Mouse (Mus musculus): Measurements from ENCODE around the gene Dzip3. TPM values are rescaled to one million over a fixed set of nuclear protein-coding genes. Genes with fewer than 3 reads are reported as not detected.

The Dzip3 gene
- total RNA-seq (2015; ENCODE audit: low replicate concordance) (6.1 and 11.5 TPM in 2 replicates), total RNA-seq (2017; ENCODE audit: low replicate concordance) (13.8 and 14.9 TPM in 2 replicates)

DNA sequence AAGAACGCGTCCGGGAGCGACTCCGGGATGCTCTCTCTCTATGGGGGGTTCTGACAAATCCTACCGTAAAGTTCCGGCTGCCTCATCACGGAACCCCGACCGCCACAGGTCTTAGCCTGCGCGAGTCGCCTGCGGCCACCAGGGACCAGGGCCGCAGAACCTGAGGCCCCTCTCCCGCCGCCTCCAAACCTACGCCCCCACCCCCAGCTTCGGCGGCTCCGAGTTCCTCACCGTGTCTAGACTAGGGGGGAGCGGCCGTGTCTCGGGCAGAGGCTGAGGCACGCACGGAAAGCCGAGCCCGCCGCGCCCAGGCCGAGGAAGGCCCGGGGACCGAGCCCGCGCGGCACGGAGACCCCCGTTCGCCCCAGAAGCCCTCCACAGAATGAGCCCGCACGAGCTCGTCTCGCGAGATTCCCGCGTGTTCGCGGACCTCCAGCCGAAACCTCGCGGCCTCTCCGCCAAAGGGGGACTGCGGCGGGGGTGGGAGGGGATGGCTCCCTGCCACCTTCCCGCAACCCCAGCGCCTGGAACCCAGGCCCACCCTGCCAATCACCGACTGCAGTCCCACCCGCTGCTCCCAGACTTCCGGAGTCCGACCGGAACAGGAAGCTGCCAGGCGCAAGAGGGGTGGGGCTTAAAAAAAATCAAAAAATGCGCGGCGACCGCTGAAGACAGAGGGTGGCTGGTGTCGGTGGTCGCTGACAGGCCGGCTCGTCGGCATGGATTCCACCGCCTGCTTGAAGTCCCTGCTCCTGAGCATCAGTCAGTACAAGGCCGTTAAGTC lies at the start of gene Dzip3, which contains the start of gene Cip2a:
TSS of gene Dzip3 (minus strand) at position 607 of the 784 bp plus-strand sequence.
TSS of gene Cip2a (plus strand) at position 627 of the 784 bp plus-strand sequence.
- peak; percentile 89 for ATAC-seq (replicated peaks; ENCODE audit: low FRiP score, poor library complexity, severe bottlenecking)

DNA sequence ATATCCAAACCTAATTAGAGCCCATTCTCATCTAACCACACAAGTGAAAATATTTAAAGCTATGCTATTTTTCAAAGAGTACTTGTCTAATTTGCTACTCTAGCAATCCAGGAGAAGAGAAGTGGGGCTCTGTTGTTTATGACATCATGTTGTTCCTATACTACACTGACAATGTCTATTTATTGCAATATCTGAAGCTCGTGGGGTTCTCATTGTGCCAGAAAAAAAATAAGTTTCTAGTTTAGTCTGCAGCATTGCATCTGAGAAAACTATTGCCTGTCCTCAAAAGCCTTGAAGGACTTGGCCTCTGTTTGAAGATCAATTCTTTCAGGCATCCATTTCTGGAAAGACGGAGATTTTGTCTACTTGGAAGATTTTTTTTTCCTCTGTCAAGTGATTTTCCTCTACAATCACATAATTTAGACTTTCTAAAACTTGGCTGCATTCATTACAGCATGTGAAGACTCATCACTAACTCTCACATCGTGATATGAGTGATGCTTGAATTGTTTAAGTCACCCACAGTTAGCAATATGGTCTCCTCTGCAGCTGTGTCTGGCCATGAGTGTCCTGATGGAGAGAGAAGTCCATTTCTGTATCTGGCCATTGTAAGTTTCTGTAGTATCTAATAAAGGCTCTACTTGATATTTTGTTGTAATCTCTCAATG lies 46.7 kb upstream of the Dzip3 start:
- no peak for ATAC-seq (replicated peaks; ENCODE audit: low FRiP score, poor library complexity, severe bottlenecking)

DNA sequence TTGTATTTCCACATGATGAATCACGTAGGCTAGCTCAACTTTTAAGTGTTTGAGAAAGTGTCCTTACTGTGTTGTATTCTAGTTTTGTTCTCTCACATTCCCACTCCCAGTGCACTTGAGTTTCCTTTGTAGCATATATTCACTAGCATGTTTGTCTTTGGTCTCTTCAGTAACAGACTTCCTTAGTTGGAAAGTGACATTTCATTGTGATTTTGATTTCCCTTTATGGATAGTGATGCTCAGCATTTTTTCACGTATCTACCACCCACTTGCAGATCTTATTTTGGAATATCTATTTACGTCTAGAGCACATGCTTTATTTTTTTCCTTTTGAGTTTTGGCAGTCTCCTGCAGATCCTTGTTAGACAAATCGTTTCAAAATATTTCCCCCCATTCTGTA lies 43.8 kb upstream of the Dzip3 start:
- no peak for ATAC-seq (replicated peaks; ENCODE audit: low FRiP score, poor library complexity, severe bottlenecking)

DNA sequence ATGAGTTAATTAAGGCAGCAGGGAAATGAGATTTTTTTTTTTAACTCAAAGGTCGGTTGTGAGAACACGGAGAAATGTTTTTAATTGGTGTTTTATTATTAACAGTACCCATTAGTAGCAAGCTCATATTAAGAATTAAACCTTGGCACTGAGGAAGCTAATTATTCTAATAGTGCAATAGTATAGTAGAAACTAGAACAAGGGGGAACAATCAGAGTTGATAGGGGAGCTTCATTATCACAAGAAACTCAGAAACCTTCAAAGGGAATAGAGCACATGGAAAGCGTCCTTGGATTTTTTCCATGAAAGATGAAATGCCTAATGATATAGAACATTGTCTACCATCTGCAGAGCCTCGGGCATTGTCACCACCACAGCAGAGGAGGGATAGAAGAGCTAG lies 41.9 kb upstream of the Dzip3 start:
- ATAC-seq (replicated peaks; ENCODE audit: low FRiP score, poor library complexity, severe bottlenecking): no peak

DNA sequence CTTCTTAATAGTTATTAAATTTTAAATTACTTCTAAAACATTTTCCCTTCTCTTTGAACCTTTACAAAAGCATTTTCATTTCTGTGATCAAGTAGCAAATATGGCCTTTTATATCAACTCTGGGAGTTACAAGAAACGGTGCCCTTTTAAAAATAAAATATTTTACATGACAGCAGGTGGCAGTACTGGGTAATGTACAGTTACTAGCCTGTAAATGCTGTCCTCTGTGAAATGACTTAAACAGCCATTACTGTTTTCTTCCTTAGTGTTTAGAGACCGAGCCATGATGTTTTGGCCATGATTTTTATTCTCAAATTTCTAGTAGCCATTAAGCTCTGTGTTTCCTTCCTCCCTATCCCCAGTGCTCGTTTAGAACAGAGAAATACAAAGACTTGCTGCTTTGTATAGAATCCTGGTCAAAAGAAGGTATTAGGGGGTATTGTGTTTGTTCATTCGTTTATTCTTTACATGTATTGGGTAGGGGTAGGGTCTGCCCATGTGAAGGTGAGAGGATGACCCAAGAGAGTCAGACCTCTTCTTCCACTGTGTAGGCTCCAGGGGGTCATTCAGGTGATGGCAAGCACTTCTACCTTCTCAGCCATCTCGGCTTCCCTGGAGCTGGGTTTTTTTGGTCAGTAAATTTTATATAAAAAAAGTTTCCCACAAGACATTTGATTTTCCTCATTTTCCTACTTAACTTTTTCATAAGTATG lies 22.8 kb upstream of the Dzip3 start:
- ATAC-seq (replicated peaks; ENCODE audit: low FRiP score, poor library complexity, severe bottlenecking): no peak

DNA sequence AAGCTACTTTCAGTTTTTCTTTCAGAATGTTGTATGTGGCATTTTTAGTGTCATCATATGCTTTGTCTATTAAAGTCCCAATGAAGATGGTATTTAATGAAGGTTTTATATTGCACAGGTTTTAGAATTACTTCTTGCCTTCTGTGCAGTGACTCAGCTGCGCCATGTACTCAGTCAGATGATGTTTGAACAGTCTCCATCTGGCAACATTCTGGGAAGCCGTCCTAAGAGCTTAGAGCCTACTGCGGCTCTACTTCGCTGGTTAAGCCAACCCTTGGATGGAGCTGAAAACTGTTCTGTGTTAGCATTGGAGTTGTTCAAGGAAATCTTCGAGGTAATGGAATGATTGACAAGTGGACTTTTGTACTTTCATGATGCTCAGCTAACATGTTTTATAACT lies 10.2 kb upstream of the Dzip3 start:
- ATAC-seq (replicated peaks; ENCODE audit: low FRiP score, poor library complexity, severe bottlenecking): no peak

DNA sequence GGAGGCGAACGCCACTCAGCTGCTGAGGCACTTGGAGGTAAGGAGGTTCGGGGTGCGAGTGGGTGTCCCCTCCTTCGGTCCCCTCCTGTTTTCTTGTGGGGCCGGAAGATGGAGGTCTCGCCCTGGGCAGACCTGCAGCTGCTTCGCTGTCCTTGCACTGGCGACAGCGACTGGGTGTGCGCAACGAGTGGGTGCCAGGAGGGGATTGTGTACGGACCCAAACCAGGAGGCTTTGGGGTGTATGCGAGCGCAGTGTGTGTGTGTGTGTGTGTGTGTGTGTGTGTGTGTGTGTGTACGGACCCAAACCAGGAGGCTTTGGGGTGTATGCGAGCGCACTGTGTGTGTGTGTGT lies 353 bp upstream of the Dzip3 start:
- ATAC-seq (replicated peaks; ENCODE audit: low FRiP score, poor library complexity, severe bottlenecking): peak; percentile 60

DNA sequence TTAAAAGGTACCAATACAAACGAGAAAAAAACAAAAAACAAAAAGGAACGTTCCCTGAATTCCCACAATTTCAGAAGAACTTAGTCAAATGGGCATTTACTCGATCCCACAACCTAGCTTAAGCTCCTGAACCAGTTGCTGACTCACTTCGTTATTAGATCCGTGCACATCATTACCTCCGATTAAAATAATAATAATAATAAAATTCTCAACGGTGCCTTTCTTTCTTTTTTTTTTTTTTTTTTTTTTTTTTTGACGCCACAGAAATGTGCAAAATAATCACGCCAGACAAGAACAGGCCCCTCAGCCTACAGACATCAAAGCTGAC lies 770 bp downstream of the Dzip3 start:
- no peak; the same call in 1 of the 2 replicates for ATAC-seq (replicated peaks; ENCODE audit: low FRiP score, poor library complexity, severe bottlenecking)

DNA sequence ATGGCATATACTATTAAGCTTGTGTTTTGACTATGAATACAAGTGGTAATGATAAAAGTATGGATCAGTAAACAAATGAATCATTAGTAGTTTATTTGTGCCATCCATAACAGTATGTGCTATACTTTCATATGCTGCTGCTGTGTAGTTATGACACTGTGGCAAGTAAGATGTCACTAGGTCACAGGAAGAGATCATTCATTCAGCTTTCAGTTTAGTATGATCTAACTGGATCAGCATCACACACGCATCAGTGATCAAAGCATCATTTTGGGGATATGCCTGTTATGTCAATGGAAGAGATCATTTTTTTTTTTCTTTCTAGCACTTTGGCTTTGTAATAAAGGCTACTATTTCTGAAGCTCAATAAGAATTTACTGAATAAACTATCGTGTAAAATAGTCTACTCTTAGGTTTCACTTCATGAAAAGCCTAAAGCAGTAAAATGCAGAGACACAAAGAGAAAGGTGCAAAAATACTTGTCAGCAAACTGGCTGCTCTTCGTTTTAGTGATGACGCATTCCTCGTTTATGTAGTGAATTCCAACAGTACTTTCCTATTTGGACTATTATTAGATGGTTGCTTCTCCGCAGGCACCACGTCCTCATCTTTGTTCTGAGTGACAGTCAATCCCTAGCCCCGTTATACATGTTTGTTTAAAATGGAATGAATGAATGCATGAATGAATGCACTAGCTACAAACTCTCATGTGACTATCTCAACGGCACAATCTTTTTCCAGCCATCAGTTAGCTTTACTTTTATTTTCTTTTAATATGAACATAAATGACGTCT lies 1.3 kb downstream of the Dzip3 start:
- ATAC-seq (replicated peaks; ENCODE audit: low FRiP score, poor library complexity, severe bottlenecking): no peak

DNA sequence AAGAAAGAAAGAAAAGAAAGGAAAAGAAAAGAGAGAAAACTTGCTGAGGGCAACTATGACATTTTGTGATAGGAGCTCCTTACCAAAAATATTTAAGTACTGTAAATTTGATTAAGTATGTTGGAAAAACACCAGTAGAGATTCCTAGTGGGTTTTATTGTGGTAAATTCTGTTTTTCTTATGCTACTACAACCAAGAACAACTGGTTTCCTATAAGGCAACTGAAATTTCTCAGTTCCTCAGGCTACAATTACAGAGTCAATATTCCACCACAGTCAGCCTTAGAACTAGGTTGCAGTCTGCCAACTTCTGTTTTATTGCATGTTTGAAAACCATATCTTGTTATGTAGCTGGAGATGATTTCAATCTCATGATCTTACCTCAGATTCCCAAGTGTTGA lies 4.3 kb downstream of the Dzip3 start:
- no peak for ATAC-seq (replicated peaks; ENCODE audit: low FRiP score, poor library complexity, severe bottlenecking)

DNA sequence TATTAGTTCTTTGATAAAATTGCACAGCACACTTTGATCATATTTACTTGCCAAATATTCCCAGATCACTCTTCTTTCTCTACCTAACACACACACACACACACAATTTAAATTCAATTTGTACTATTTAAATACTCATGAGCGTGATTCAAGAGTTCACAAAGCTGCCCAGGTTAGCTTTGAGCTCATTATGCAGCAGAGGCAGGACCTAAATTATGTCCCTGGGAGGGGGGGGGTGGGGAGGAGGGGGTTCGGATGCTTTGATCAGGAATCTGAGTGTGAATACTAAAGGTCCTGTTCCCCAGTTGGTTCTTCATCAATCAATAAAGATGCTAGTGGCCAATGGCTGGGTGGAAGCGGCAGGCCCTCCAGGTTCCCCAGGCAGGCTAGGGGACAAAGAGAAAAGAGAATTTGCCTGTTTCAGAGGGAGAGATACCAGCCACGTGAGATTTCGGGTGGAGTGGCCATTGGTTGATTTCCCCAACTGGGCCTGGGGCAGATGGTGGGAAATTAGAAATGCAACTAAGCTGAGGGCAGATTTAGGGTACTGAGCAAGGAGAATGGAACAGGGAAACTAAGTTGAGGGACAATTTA lies 8.8 kb downstream of the Dzip3 start:
- ATAC-seq (replicated peaks; ENCODE audit: low FRiP score, poor library complexity, severe bottlenecking): no peak

DNA sequence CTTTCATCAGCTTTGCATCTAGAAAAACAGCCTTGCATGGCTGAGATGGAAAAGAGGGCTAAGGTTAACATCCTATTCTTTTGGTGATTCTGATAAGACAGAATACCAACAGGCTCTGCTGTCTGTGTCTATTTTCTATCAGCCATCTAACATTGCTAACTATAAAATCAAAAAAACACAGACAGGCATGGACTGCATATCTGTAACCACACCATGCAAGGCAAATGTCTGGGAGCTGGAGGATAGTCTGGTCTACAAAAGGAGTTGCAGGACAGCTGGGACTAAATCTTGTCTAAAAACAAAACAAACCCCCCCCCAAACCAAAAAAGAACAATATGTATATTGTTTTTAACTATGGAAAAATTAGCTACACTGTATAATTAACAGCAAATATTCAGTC lies 14.0 kb downstream of the Dzip3 start:
- no peak for ATAC-seq (replicated peaks; ENCODE audit: low FRiP score, poor library complexity, severe bottlenecking)

DNA sequence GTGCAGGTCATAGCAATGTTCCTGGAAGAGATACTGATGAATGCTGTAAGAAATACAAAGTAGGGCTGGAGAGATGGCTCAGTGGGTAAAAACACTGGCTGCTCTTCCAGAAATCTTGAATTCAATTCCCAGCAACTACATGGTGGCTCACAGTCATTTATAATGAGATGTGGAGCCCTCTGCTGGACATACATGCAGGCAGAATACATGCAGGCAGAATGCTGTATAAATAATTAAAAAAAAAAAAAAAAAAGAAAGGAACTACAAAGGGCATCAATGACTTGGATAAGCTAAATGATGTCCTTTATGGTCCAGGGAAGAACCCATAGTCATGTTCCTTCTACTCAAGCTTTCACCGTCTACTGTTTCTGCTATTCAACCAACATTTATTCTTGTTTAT lies 20.4 kb downstream of the Dzip3 start:
- no peak for ATAC-seq (replicated peaks; ENCODE audit: low FRiP score, poor library complexity, severe bottlenecking)

DNA sequence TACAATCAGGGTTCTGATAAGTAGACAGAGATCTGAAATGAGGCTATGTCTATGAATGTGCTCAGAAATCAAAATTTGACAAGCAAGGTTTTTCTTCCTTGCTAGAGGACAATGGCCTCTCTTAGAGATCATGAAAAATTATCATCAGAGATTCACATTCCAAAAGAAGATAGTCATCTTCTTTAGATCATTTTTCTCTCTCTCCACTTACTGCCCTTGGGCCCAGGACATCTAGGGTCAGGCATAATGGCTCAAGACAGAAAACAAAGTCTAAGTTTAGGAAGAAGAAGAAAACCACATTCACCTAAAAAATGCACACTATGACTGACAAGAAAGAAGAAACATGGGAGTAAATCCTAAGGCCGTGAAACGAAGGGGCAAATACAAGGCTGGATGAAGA lies 21.0 kb downstream of the Dzip3 start:
- no peak for ATAC-seq (replicated peaks; ENCODE audit: low FRiP score, poor library complexity, severe bottlenecking)

DNA sequence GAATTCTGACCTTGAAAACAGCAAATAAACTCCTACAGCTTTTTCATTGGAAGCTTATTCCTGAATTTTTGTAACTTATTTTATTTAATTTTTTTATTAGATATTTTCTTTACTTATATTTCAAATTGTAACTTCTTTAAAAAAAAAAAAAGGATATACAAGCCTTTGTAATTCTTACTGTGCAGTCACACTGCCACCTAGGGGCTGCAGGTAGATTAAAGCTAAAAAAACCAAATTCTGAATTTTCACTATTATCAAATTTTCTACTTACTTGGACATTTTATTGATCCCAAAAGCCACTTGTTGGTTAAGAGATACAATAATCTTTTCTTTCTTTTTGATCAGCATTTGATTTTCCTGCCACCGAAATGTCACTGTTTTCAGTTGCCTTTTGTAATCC lies 52.2 kb downstream of the Dzip3 start:
- ATAC-seq (replicated peaks; ENCODE audit: low FRiP score, poor library complexity, severe bottlenecking): no peak

DNA sequence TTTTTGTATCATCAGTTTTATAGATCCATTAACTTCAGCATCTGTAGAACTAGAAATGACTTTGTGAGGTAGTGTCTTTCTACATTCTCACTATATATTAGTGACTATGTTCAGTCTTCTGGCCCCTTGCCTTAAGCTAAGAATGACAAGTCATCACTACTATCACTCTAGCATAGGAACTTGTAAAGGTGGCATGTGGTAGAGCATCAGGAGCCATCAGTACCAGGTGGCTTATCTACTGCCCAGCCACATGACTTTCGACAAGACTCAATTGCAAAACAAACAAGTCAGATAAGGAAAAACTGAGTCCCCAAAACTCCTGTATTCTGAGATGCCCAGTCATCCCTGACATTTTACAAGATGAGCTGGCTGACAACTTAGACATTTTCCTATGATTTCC lies 70.2 kb downstream of the Dzip3 start:
- ATAC-seq (replicated peaks; ENCODE audit: low FRiP score, poor library complexity, severe bottlenecking): no peak

DNA sequence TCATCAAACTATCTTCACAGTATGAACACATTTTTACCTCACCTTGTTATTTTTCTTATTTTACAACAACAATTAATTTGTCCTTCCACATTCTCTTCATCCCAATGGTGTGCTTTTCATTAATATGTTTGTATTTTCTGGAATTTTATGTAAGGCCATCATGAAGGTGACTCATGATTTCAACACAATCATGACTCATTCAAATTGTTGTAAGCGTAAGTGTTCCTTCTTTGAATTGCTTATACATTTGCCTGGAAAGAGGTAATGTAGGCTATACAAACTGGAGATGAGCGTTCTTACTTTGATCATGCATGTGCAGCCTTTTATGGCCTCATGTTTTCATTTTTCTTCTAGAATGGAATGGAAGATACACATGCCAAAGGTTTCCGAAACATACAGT lies 80.8 kb downstream of the Dzip3 start:
- ATAC-seq (replicated peaks; ENCODE audit: low FRiP score, poor library complexity, severe bottlenecking): no peak

DNA sequence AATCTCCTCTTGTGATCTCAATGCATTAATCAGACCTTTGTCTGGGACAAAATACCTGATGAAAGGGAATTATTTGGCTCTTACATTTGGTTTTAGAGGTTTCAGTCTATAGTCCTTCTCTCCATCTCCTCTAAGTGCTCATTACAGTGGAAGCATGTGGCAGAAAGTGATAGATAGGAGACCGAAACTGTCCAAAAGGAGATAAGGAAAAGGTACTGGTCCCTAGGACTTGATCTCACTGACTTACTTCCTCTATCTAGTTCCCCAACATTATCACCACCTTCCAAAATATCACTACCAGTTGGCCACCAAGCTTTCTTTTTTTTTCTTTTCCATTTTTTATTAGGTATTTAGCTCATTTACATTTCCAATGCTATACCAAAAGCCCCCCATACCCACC lies 82.8 kb downstream of the Dzip3 start:
- ATAC-seq (replicated peaks; ENCODE audit: low FRiP score, poor library complexity, severe bottlenecking): no peak

DNA sequence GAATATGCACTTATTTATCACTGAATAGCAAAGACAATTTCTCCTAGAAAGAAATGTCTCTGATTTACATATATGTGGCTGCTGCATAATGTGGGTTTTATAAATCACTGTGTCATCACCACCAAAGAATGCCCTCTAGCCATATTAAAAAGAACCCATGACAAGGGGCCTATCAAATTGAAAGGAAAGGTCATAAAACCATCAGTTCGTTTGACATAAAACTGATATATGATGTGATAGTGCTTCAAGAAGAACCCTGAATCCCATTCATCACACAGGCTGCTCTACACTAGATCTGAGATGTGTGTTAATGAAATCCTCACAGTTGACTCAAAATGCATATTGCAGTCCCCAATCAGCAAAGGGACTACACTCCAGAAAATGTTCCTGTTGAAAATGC lies 94.1 kb downstream of the Dzip3 start:
- ATAC-seq (replicated peaks; ENCODE audit: low FRiP score, poor library complexity, severe bottlenecking): no peak

DNA sequence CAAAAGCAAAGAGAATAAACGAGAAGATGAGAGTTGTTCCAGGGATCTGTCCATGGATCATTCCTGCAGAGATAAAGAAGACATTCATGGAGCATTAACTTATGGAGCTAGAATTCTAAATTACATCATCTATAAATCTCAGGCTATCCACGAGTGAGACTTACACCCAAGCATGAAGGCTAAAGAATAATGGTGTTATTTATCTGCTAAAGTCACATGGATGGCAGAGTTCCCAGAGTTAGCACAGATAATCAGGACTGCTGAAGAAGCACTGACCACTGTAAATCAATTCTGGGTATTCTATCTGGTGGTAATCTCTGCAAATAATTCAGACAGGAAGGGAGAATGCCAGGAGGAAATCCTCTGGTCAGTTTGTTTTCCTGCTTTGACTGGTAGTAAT lies 103.2 kb downstream of the Dzip3 start:
- no peak for ATAC-seq (replicated peaks; ENCODE audit: low FRiP score, poor library complexity, severe bottlenecking)

Measured in erythroblast, adult 5-6 weeks (primary cell).